Mouse (Mus musculus) erythroblast, embryonic 14.5 days (primary cell): ENCODE measurements around the gene Ntf5.

Experiments
- GATA1 ChIP-seq: IDR thresholded peaks from 2 replicates; pipeline ENCODE4 v1.6.1; 2012; ENCODE audit warnings: low read length, inconsistent platforms, mixed read lengths
- TAL1 ChIP-seq: IDR thresholded peaks from 3 replicates; pipeline ENCODE4 v1.6.1; 2012; ENCODE audit warnings: low read length, inconsistent platforms, mixed read lengths

- no peak for TF ChIP-seq GATA1
- no peak for TF ChIP-seq TAL1
These were observed 41.1 kb upstream of the Ntf5 start for GRCm38 (mm10) chr7:45372371-45372770.
